Mouse (Mus musculus) frontal cortex, postnatal 10 days (tissue): Measurements from ENCODE around the gene Rnase1.
"Not testable (repeated sequence)": the region's sequence is repeated elsewhere in the genome, so short reads cannot be mapped to it uniquely, and the experiment has no call there.

Source experiments
- DNase-seq, 2 experiments: peaks; one replicate each; pipeline ENCODE4 v3.0.0; 2022; ENCODE audit warnings: low spot score in 2 of 2, mixed read lengths in 1 of 2

Gene Rnase1

GRCm38 (mm10) chr14:51146685-51147084 is at the start of gene Rnase1:
TSS of gene Rnase1 (minus strand) at chr14:51146785.
- DNase-seq, result no peak

- DNase-seq, result no peak
Observed at GRCm38 (mm10) chr14:51195681-51196080, 49.1 kb upstream of the Rnase1 start.

GRCm38 (mm10) chr14:51181051-51181450 is 34.5 kb upstream of the Rnase1 start:
- not testable (repeated sequence) for DNase-seq

- DNase-seq, result no peak
Observed at GRCm38 (mm10) chr14:51173843-51174242, 27.3 kb upstream of the Rnase1 start.

GRCm38 (mm10) chr14:51172947-51173346 is 26.4 kb upstream of the Rnase1 start:
- DNase-seq, result not testable (repeated sequence)

- DNase-seq, result not testable (repeated sequence)
Observed at GRCm38 (mm10) chr14:51172095-51172865, 25.7 kb upstream of the Rnase1 start.

- no peak for DNase-seq
Observed at GRCm38 (mm10) chr14:51166068-51166467, 19.5 kb upstream of the Rnase1 start.

- DNase-seq, result no peak
Observed at GRCm38 (mm10) chr14:51165435-51165834, 18.9 kb upstream of the Rnase1 start.

- DNase-seq, result not testable (repeated sequence)
Observed at GRCm38 (mm10) chr14:51163323-51163722, 16.7 kb upstream of the Rnase1 start.

- DNase-seq, result not testable (repeated sequence)
Observed at GRCm38 (mm10) chr14:51161976-51162375, 15.4 kb upstream of the Rnase1 start, which contains the start of gene Rnase2b. TSS of gene Rnase2b (plus strand) at chr14:51162260.

- no peak for DNase-seq
Observed at GRCm38 (mm10) chr14:51157072-51157471, 10.5 kb upstream of the Rnase1 start.

- DNase-seq, result no peak
Observed at GRCm38 (mm10) chr14:51156736-51157068, 10.1 kb upstream of the Rnase1 start.

- no peak for DNase-seq
Observed at GRCm38 (mm10) chr14:51156056-51156735, 9.6 kb upstream of the Rnase1 start.

GRCm38 (mm10) chr14:51152249-51152870 is 5.8 kb upstream of the Rnase1 start:
- no peak for DNase-seq

GRCm38 (mm10) chr14:51150206-51150831 is 3.7 kb upstream of the Rnase1 start:
- DNase-seq, result no peak

- no peak for DNase-seq
Observed at GRCm38 (mm10) chr14:51149164-51149563, 2.6 kb upstream of the Rnase1 start.

- no peak for DNase-seq
Observed at GRCm38 (mm10) chr14:51148006-51148405, 1.4 kb upstream of the Rnase1 start.

- DNase-seq, result no peak
Observed at GRCm38 (mm10) chr14:51145521-51145920, 1.1 kb downstream of the Rnase1 start.

GRCm38 (mm10) chr14:51144451-51144850 is 2.1 kb downstream of the Rnase1 start:
- DNase-seq, result no peak

GRCm38 (mm10) chr14:51143937-51144336 is 2.6 kb downstream of the Rnase1 start:
- DNase-seq, result no peak

- DNase-seq, result no peak
Observed at GRCm38 (mm10) chr14:51143287-51143686, 3.3 kb downstream of the Rnase1 start.

GRCm38 (mm10) chr14:51142568-51142967 is 4.0 kb downstream of the Rnase1 start:
- no peak for DNase-seq
